Mouse (Mus musculus) lung, postnatal 0 days (tissue): ENCODE data around the gene Pmm1.

Source experiments
- CTCF ChIP-seq: IDR thresholded peaks from 2 replicates; pipeline ENCODE4 v1.5.1; 2016; ENCODE audit warnings: antibody characterized with exemption, mild to moderate bottlenecking
- EP300 ChIP-seq: IDR thresholded peaks from 2 replicates; pipeline ENCODE4 v1.6.1; 2016; ENCODE audit warnings: antibody characterized with exemption, mild to moderate bottlenecking, control low read depth

- no peak for TF ChIP-seq CTCF
- no peak for TF ChIP-seq EP300
Observed at GRCm38 (mm10) chr15:81982173-81982572, 21.4 kb upstream of the Pmm1 start.
